Mouse (Mus musculus): ENCODE results near the gene Ccdc40.

GRCm38 (mm10) chr11:119297996-119298395 lies 69.6 kb downstream of the Ccdc40 start:
- TF ChIP-seq CTCF (IDR thresholded peaks at IDR 0.05; ENCODE audit: low read depth, low read length) (no peak), POLR2A (IDR thresholded peaks at IDR 0.05; ENCODE audit: borderline replicate concordance, low read depth, low read length) (no peak)

Data from bone marrow macrophage, adult 2 months (primary cell).